Mouse (Mus musculus) stomach, postnatal 0 days (tissue): ENCODE data around the gene D930048N14Rik. TPM values are rescaled to one million over a fixed set of nuclear protein-coding genes. Genes with fewer than 3 reads are reported as not detected.

Source experiments
- ATAC-seq: fragments of 200-750 bp; cut with Nextera tagmentation; 2 replicates; pipeline ENCODE4 v1.8.0; 2017; ENCODE audit not compliant: low FRiP score, low TSS enrichment
- DNase-seq: peaks from one replicate; pipeline ENCODE4 v3.0.0-alpha.2; 2016; ENCODE audit warnings: low spot score
- H3K27ac ChIP-seq: fragments of 300-500 bp; sonication (generic); replicated peaks from 2 replicates; pipeline ENCODE4 v1.5.1; 2014; ENCODE audit warnings: mild to moderate bottlenecking, control low read depth
- H3K27me3 ChIP-seq: fragments of 300-500 bp; sonication (generic); 2 replicates; pipeline ENCODE4 v1.6.1; 2014; ENCODE audit warnings: low read length; ENCODE audit not compliant: control insufficient read depth, insufficient read depth
- H3K36me3 ChIP-seq: fragments of 300-500 bp; sonication (generic); 2 replicates; pipeline ENCODE4 v1.6.1; 2014; ENCODE audit warnings: low read length, mixed read lengths; ENCODE audit not compliant: control insufficient read depth, insufficient read depth
- H3K4me1 ChIP-seq: fragments of 300-500 bp; sonication (generic); replicated peaks from 2 replicates; pipeline ENCODE4 v1.6.1; 2014; ENCODE audit warnings: antibody characterized with exemption; ENCODE audit not compliant: control insufficient read depth, insufficient read depth
- H3K4me2 ChIP-seq: fragments of 300-500 bp; sonication (generic); replicated peaks from 2 replicates; pipeline ENCODE4 v1.6.1; 2014; ENCODE audit warnings: low read depth, mild to moderate bottlenecking, control low read depth, moderate library complexity
- H3K4me3 ChIP-seq: fragments of 300-500 bp; sonication (generic); 2 replicates; pipeline ENCODE4 v1.5.1; 2014; ENCODE audit warnings: low read depth, low read length, control low read depth
- H3K9ac ChIP-seq: fragments of 300-500 bp; sonication (generic); 2 replicates; pipeline ENCODE4 v1.6.1; 2014; ENCODE audit warnings: mild to moderate bottlenecking, low read length, control low read depth, mixed read lengths
- H3K9me3 ChIP-seq: fragments of 300-500 bp; sonication (generic); 2 replicates; pipeline ENCODE4 v1.6.1; 2016; ENCODE audit warnings: low read length; ENCODE audit not compliant: control insufficient read depth
- CTCF ChIP-seq: IDR thresholded peaks from 2 replicates; pipeline ENCODE4 v1.5.1; 2016; ENCODE audit warnings: antibody characterized with exemption, low read depth, mild to moderate bottlenecking, moderate library complexity
- EP300 ChIP-seq: optimal IDR thresholded peaks from 2 replicates; pipeline ENCODE3; 2016; ENCODE audit warnings: antibody characterized with exemption
- WGBS: fragments of 180-500 bp; shearing (Covaris S2); extraction: QIAGEN DNeasy Blood & Tissue Kit; methylation state at CpG from one replicate; pipeline ENCODE4 v1.1.7; 2014; 5-methylcytosine and 5-hydroxymethylcytosine counted together
- polyA plus RNA-seq: library from polyadenylated mRNA; unstranded; fragments of >200 nt; fragmentation: Nextera tagmentation; extraction: Ambion mirVana; gene quantifications from 2 replicates; pipeline ENCODE4 v1.2.1, GENCODE M21; 2015

The D930048N14Rik gene
- polyA plus RNA-seq, 1 experiment from 2014 or later, result 2.0 TPM

DNA sequence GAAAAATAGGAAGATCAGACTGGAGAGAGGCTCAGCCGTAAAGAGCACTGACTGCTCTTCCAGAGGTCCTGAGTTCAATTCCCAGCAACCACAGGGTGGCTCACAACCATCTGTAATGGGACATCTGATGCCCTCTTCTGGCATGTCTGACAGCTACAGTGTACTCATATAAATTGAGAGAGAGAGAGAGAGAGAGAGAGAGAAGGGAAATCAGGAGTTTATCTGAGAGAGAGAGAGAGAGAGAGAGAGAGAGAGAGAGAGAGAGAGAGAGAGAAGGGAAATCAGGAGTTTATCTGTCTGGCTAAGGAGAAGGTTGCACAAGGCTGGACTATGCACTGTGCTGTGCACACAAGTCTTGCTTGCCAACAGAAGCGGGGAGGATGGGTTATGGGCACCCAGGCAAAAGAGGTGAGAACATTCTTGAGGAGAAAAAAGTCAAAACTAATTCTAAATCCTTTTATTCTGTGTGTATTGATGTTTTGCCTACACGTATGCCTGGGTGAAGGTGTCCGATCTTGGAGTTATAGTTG is 2.2 kb downstream of the D930048N14Rik start:
- ATAC-seq (no peak), DNase-seq (no peak)
- Histone ChIP-seq H3K4me1 (peaks cover 3% of the 10 kb centered on the region; the same call in 1 of the 2 replicates), H3K9me3 (no peaks in the 10 kb centered on the region), H3K4me2 (no peak overlapping the region), H3K36me3 (no peaks in the 10 kb centered on the region), H3K4me3 (no peak overlapping the region), H3K9ac (no peak overlapping the region), H3K27me3 (no peaks in the 10 kb centered on the region), H3K27ac (no peak overlapping the region)
- TF ChIP-seq CTCF (peak; percentile 13; the same call in 1 of the 2 replicates), EP300 (no peak)
- 87% methylated on average over 4 of the region's 4 CpGs for WGBS

DNA sequence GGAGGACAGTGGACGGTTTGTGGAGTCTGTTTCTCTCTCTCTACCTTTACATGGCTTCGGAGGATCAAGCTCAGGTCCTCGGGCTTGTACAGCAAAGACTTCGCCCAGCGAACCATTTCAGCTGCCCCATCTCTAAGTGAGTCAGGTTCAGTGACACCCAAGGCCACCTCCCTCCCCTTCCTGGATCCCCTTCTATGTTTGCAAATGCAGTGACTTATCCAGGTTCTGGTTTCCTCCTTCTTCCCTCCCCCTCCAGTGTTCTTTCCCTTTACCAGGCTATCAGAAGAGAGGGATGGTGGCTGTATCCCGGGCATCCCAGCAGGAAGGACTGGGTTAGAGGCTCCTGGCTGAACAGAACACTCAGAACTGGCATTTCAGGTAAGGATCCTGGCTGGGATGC is 3.0 kb downstream of the D930048N14Rik start:
- Histone ChIP-seq H3K4me1 (peaks cover 3% of the 10 kb centered on the region; the same call in 1 of the 2 replicates), H3K4me2 (no peak overlapping the region), H3K9me3 (no peaks in the 10 kb centered on the region), H3K36me3 (no peaks in the 10 kb centered on the region), H3K4me3 (no peak overlapping the region), H3K9ac (no peak overlapping the region), H3K27ac (no peak overlapping the region), H3K27me3 (no peaks in the 10 kb centered on the region)
- ATAC-seq, result no peak
- no peak for DNase-seq
- WGBS, result 85% methylated on average over 6 of the region's 6 CpGs
- TF ChIP-seq EP300, result no peak
- no peak for TF ChIP-seq CTCF

DNA sequence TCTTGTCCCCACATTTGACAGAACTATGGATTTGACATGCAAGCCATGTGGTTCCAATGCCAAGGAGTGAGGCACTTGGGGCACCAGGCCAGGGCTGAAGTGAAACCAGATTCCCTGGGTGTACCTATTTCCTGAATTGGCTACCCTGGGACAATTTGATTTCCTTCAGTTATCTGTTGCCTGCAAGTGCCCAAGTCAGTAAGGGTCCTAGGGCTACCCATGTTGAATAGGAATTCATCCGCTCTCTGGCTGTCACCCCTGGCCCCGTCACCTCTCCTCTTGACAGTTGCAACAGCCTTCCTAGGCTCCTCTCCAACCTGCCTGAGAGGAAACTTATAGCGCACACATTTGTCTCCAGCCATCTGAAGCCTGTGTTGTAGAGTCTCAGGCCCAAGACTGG is 4.1 kb downstream of the D930048N14Rik start:
- H3K36me3 ChIP-seq, result no peaks in the 10 kb centered on the region
- H3K9me3 ChIP-seq, result no peaks in the 10 kb centered on the region
- TF ChIP-seq CTCF, result no peak
- TF ChIP-seq EP300, result no peak
- H3K4me1 ChIP-seq, result peaks cover 5% of the 10 kb centered on the region; the same call in 1 of the 2 replicates
- no peak overlapping the region for H3K4me3 ChIP-seq
- no peak overlapping the region for H3K27ac ChIP-seq
- DNase-seq (no peak), ATAC-seq (no peak)
- no peak overlapping the region for H3K4me2 ChIP-seq
- H3K9ac ChIP-seq, result no peak overlapping the region
- no peaks in the 10 kb centered on the region for H3K27me3 ChIP-seq
- 95% methylated on average over 3 of the region's 3 CpGs for WGBS

DNA sequence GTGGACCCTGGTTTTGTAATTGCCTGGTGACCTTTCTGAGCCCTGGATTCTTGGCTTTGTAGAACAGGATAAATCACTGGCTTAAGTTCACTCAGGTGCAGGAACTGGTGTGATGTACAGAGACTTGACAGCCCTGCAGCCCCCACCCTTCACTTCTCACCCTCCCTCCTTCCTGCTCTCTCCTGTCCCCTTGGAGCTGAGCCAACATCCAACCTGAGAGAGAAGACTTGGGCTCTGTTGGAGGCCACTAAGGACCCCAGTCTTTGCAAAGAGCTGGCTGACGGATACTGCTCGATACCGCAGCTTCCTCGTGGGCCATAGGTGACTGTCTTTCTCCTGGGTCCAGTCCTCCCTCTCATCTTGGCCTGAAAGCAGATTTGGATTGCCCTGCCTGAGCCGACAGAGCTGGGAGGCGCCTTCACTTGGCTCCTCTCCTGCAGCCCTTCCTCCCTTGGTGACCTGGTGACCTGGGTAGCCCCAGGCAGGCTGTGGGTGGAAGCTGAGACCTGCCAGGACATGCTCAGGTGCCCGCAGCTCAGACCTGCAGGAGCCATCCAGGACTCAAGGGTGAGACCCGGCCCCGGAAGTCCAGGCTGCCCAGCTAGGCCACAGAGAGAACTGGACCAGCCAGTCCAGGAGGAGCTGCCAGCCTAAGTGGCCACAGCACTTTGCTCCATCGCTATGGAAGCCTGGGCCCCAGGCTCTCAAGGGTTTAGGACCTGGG is 6.2 kb downstream of the D930048N14Rik start:
- H3K4me1 ChIP-seq, result peaks cover 2% of the 10 kb centered on the region; the same call in 1 of the 2 replicates
- TF ChIP-seq EP300 (no peak), CTCF (no peak)
- H3K27me3 ChIP-seq, result no peaks in the 10 kb centered on the region
- H3K36me3 ChIP-seq, result no peaks in the 10 kb centered on the region
- no peaks in the 10 kb centered on the region for H3K9me3 ChIP-seq
- DNase-seq (no peak), ATAC-seq (0 out of 2 replicates have a peak, but pooled peaks have one; percentile 12)
- 69% methylated on average over 10 of the region's 10 CpGs for WGBS
- no peak overlapping the region for H3K4me2 ChIP-seq
- H3K4me3 ChIP-seq, result no peak overlapping the region
- no peak overlapping the region for H3K9ac ChIP-seq
- H3K27ac ChIP-seq, result 0 out of 2 replicates have a peak overlapping the region, but pooled peaks have one; percentile 24

DNA sequence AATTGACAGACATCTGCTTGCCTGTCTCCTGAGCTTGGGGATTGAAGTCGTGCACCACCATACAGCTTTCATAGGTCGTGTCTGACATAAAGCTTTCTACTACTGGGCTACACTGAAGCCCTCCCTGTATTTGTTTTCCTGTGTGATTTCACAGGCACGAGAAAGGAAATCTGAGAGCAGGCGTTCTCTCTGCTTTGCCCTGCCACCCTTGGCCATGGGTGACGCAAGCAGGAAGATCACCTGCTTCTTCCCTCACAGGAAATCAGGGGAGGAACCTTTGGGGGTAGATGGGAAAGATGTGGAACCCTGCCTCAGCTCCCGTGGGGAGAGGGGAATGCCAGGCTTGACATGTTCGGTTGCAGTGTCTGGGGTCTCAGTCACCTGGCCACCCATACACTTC is 7.5 kb downstream of the D930048N14Rik start:
- Histone ChIP-seq H3K27ac (peak overlapping the region; percentile 67; the same call in 1 of the 2 replicates), H3K4me1 (peaks cover 2% of the 10 kb centered on the region; the same call in 1 of the 2 replicates), H3K36me3 (no peaks in the 10 kb centered on the region), H3K27me3 (no peaks in the 10 kb centered on the region), H3K9ac (no peak overlapping the region), H3K4me2 (no peak overlapping the region), H3K9me3 (no peaks in the 10 kb centered on the region), H3K4me3 (no peak overlapping the region)
- DNase-seq (no peak), ATAC-seq (0 out of 2 replicates have a peak, but pooled peaks have one; percentile 15)
- WGBS, result 38% methylated on average over 7 of the region's 7 CpGs
- TF ChIP-seq EP300 (no peak), CTCF (no peak)

DNA sequence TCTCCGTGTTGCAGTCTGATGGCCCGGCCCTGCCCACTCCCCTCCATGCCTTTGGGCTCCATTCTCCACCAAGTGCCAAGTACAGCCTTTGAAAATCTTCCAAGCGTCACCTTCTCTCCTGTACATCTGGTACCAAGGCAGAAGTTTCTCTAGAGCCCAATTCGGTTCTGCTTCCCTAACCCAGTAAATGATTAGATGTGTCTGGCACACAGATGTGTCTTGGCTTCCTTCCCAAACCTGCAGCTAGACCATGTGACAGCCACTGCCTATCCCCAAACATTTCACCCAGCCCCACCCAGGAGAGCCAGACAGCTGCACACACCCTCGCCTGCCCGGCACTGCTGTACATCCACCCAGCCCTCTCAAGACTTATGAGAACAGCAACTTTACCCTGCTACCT is 8.0 kb downstream of the D930048N14Rik start:
- Histone ChIP-seq H3K36me3 (no peaks in the 10 kb centered on the region), H3K4me3 (no peak overlapping the region), H3K4me1 (peaks cover 2% of the 10 kb centered on the region; the same call in 1 of the 2 replicates), H3K27me3 (no peaks in the 10 kb centered on the region), H3K9ac (no peak overlapping the region), H3K9me3 (no peaks in the 10 kb centered on the region), H3K27ac (peak overlapping the region; percentile 67; the same call in 1 of the 2 replicates), H3K4me2 (no peak overlapping the region)
- ATAC-seq (peak; percentile 82), DNase-seq (peak; percentile 70)
- no peak for TF ChIP-seq EP300
- TF ChIP-seq CTCF, result no peak
- 30% methylated on average over 6 of the region's 6 CpGs for WGBS
